Mouse (Mus musculus): ENCODE data around the gene Gm10282.

The Gm10282 gene

GRCm38 (mm10) chr8:72261872-72262271 is 43.2 kb downstream of the Gm10282 start:
- in situ Hi-C loops (cut with MseI, MboI) = loop anchor here (10.0 kb wide), 1 partner anchor 103 kb away; no protein-coding TSS in a partner anchor

DNA sequence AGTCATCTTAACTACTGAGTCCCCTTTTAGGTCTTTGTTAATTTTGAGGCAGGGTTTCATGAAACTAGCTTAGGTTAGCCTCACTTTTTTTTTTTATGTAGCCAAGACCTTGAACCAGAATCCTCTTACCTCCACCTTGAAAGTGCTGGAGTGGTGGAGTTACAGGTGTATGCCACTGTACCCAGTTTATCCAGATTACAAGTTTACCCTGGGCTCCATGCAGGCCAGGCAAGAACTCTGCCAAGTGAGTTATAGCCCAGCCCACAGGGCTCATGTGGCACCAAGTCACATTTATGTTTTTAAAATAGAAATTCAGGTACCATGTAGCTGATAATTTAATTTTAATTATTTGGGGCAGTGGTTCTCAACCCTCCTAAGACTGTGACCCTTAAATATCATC is 43.6 kb downstream of the Gm10282 start:
- in situ Hi-C loops (cut with MseI, MboI) = loop anchor here (10.0 kb wide), 1 partner anchor 103 kb away; no protein-coding TSS in a partner anchor

DNA sequence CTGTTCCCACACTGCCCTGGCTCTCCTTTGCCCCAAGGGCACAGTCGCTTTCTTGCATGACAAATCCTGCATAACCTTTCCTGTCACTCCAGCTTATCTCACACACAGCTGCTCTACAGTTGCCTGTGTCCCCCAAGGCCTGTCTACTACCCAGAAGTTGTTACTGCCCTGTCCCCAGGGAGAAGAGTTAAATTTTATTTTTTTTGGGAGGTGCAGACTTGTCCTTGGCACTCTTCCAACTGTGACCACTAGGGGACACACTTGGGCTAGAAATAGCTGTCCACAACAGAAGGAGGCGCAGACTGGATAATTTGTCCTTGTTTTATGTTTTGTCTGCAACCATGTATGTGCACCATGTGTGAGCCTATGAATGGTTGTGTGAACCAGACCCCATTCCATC is 44.0 kb downstream of the Gm10282 start:
- in situ Hi-C loops (cut with MseI, MboI) = loop anchor here (10.0 kb wide), 1 partner anchor 104 kb away; no protein-coding TSS in a partner anchor

GRCm38 (mm10) chr8:72260585-72260984 is 44.5 kb downstream of the Gm10282 start:
- in situ Hi-C loops (cut with MseI, MboI) = loop anchor here (10.0 kb wide), 1 partner anchor 104 kb away; no protein-coding TSS in a partner anchor

- in situ Hi-C loops (cut with MseI, MboI) = loop anchor here (10.0 kb wide), 1 partner anchor 105 kb away; no protein-coding TSS in a partner anchor
These were observed 45.2 kb downstream of the Gm10282 start for GRCm38 (mm10) chr8:72259862-72260261.

- in situ Hi-C loops (cut with MseI, MboI) = no loop called here
These were observed 47.2 kb downstream of the Gm10282 start for GRCm38 (mm10) chr8:72257902-72258238.

DNA sequence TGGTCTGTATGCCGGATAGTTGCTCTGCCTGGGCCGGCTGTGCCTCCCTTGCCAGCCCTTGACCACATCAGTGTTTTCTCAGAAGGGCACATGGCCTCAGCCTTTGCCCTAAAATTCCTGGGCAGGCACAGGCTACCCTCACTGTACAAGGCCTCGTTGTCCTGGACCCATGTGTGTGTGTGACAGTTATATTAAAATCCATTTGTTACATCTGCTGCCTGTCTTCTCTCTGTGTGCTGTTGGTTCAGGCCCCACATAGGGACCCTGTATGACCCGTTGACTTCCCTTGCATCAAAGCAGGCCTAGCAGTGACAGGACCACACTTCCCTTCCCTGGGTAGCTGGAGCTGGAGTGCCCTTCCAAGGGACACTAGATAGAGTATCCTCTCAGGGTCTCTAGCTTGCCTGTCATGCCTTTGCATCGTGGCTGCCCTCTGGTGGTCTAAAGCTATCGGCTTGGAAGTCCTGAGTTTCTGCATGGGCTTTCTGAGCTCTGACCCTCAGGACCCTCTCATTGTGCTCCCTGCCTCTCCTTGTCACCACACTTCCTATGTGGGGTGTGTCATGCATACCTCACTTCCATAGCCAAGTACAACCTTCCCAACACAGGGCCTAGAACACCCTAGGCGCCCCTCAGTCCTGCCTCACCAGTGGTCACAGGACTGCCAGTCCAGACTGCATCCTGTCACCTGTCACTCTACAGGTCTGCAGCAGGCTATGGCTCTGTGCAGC is 47.7 kb downstream of the Gm10282 start:
- in situ Hi-C loops (cut with MseI, MboI) = no loop called here

All from mouse trophoblast stem cell (cell line).